Mouse (Mus musculus): ENCODE measurements at regions not wholly inside any gene's neighbourhood (a gene's known extent, or its start where the extent isn't known, plus 50 kb on each side); places are given as distances from the start of the nearest gene placed in this dataset.

- no peak for ATAC-seq
- Histone ChIP-seq H3K4me3 (no peak overlapping the region), H3K36me3 (ENCODE audit: poor library complexity, severe bottlenecking) (no peaks in the 10 kb centered on the region), H3K27ac (peak overlapping the region; percentile 12), H3K27me3 (peaks cover 4% of the 10 kb centered on the region; the same call in 1 of the 2 replicates), H3K4me1 (peaks cover 22% of the 10 kb centered on the region), H3K9ac (no peak overlapping the region), H3K9me3 (replicated peaks) (0 out of 2 replicates have a peak, but pooled peaks cover 4% of the 10 kb centered on the region), H3K4me2 (no peak overlapping the region)
- 46% methylated on average over 17 of the region's 17 CpGs for WGBS
Measured at GRCm38 (mm10) chr2:166412031-166412858, 256.8 kb upstream of the Sulf2 start.

GRCm38 (mm10) chr2:166409391-166409790, 253.9 kb upstream of the Sulf2 start:
- Histone ChIP-seq H3K9ac (no peak overlapping the region), H3K9me3 (replicated peaks) (0 out of 2 replicates have a peak, but pooled peaks cover 4% of the 10 kb centered on the region), H3K27me3 (no peaks in the 10 kb centered on the region), H3K4me3 (no peak overlapping the region), H3K4me1 (peaks cover 32% of the 10 kb centered on the region), H3K4me2 (no peak overlapping the region), H3K36me3 (ENCODE audit: poor library complexity, severe bottlenecking) (no peaks in the 10 kb centered on the region), H3K27ac (no peak overlapping the region)
- whole genome bisulfite sequencing = 93% methylated on average over 5 of the region's 5 CpGs
- ATAC-seq = no peak

GRCm38 (mm10) chr2:166408806-166409205, 253.3 kb upstream of the Sulf2 start:
- H3K4me3 ChIP-seq = no peak overlapping the region
- H3K4me1 ChIP-seq = peaks cover 32% of the 10 kb centered on the region
- WGBS = 97% methylated on average over 4 of the region's 4 CpGs
- 0 out of 2 replicates have a peak, but pooled peaks cover 4% of the 10 kb centered on the region for H3K9me3 ChIP-seq (replicated peaks)
- no peaks in the 10 kb centered on the region for H3K27me3 ChIP-seq
- no peak overlapping the region for H3K27ac ChIP-seq
- no peak for ATAC-seq
- H3K4me2 ChIP-seq = no peak overlapping the region
- no peak overlapping the region for H3K9ac ChIP-seq
- H3K36me3 ChIP-seq (ENCODE audit: poor library complexity, severe bottlenecking) = no peaks in the 10 kb centered on the region

GRCm38 (mm10) chr2:166408009-166408408, 252.5 kb upstream of the Sulf2 start:
- no peak overlapping the region for H3K4me2 ChIP-seq
- H3K27ac ChIP-seq = no peak overlapping the region
- H3K9me3 ChIP-seq (replicated peaks) = 0 out of 2 replicates have a peak, but pooled peaks cover 4% of the 10 kb centered on the region
- H3K27me3 ChIP-seq = no peaks in the 10 kb centered on the region
- no peak for ATAC-seq
- no peaks in the 10 kb centered on the region for H3K36me3 ChIP-seq (ENCODE audit: poor library complexity, severe bottlenecking)
- WGBS = 55% methylated on average over 16 of the region's 16 CpGs
- no peak overlapping the region for H3K9ac ChIP-seq
- no peak overlapping the region for H3K4me3 ChIP-seq
- H3K4me1 ChIP-seq = peaks cover 32% of the 10 kb centered on the region

GRCm38 (mm10) chr2:166406826-166407225, 251.4 kb upstream of the Sulf2 start:
- no peaks in the 10 kb centered on the region for H3K27me3 ChIP-seq
- H3K4me2 ChIP-seq = no peak overlapping the region
- H3K4me1 ChIP-seq = peaks cover 21% of the 10 kb centered on the region
- H3K4me3 ChIP-seq = no peak overlapping the region
- no peak for ATAC-seq
- 86% methylated on average over 11 of the region's 11 CpGs for WGBS
- H3K27ac ChIP-seq = no peak overlapping the region
- no peaks in the 10 kb centered on the region for H3K36me3 ChIP-seq (ENCODE audit: poor library complexity, severe bottlenecking)
- no peak overlapping the region for H3K9ac ChIP-seq
- H3K9me3 ChIP-seq (replicated peaks) = 0 out of 2 replicates have a peak, but pooled peaks cover 4% of the 10 kb centered on the region

DNA sequence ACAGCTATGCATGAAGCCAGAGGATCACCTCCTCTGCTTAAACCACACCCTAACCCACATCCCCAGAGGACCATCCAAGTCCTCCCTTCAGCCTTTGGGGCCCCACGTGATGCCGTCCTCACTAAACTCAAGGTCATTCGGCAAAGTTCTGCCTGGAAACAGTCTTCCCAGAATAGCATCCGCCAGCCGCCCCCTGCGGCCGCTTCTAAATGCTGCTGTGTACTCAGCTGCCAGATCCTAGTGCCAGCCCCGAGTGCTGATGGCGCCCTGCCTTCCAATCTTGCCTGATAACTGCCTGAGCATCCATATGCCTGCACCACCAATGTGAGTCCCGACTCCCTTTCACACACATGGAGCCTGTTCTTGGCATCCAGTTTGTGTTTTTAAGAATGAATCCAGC, 247.9 kb upstream of the Sulf2 start:
- Histone ChIP-seq H3K9me3 (replicated peaks) (no peaks in the 10 kb centered on the region), H3K36me3 (ENCODE audit: poor library complexity, severe bottlenecking) (no peaks in the 10 kb centered on the region), H3K4me3 (no peak overlapping the region), H3K27ac (no peak overlapping the region), H3K9ac (no peak overlapping the region), H3K4me2 (no peak overlapping the region), H3K4me1 (peaks cover 20% of the 10 kb centered on the region), H3K27me3 (peaks cover 10% of the 10 kb centered on the region; the same call in 1 of the 2 replicates)
- WGBS = 76% methylated on average over 10 of the region's 10 CpGs
- ATAC-seq = no peak

DNA sequence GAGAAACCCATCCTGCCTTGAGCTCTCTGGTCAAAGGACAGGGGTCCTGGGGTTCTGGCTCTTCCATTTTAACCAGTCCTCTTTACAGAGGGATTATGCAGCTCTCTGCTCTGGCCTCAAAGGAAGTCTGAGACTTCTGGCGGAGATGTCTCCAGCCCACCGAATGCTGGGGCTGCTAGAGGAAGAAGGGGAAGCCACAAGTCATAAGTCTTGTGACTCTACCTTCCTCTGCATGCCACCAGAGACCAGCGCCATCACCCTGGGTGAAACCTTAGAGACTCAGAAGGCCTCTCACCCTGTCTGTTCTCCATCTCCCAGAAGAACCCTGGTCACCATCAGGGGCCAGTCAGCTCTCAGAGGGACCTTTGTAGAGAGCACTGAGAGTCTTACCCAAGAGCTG, 246.4 kb upstream of the Sulf2 start:
- no peak overlapping the region for H3K4me2 ChIP-seq
- H3K9me3 ChIP-seq (replicated peaks) = no peaks in the 10 kb centered on the region
- WGBS = 84% methylated on average over 3 of the region's 3 CpGs
- no peak for ATAC-seq
- H3K4me1 ChIP-seq = peaks cover 20% of the 10 kb centered on the region
- H3K27ac ChIP-seq = no peak overlapping the region
- H3K27me3 ChIP-seq = peaks cover 16% of the 10 kb centered on the region; the same call in 1 of the 2 replicates
- H3K9ac ChIP-seq = no peak overlapping the region
- no peak overlapping the region for H3K4me3 ChIP-seq
- H3K36me3 ChIP-seq (ENCODE audit: poor library complexity, severe bottlenecking) = no peaks in the 10 kb centered on the region

GRCm38 (mm10) chr2:166400304-166400703, 244.8 kb upstream of the Sulf2 start:
- H3K36me3 ChIP-seq (ENCODE audit: poor library complexity, severe bottlenecking) = no peaks in the 10 kb centered on the region
- WGBS = 61% methylated on average over 10 of the region's 10 CpGs
- no peak for ATAC-seq

GRCm38 (mm10) chr2:166399140-166399830, 243.8 kb upstream of the Sulf2 start:
- WGBS = 43% methylated on average over 6 of the region's 6 CpGs

More at GRCm38 (mm10) chr2:166400304-166400703, 244.8 kb upstream of the Sulf2 start:
- Histone ChIP-seq H3K27me3 (peaks cover 16% of the 10 kb centered on the region; the same call in 1 of the 2 replicates), H3K4me3 (no peak overlapping the region), H3K9ac (no peak overlapping the region), H3K9me3 (replicated peaks) (no peaks in the 10 kb centered on the region), H3K4me1 (peaks cover 10% of the 10 kb centered on the region; the same call in 1 of the 2 replicates), H3K27ac (no peak overlapping the region), H3K4me2 (no peak overlapping the region)

GRCm38 (mm10) chr2:166398774-166399139, 243.3 kb upstream of the Sulf2 start:
- H3K4me1 ChIP-seq = peaks cover 23% of the 10 kb centered on the region
- no peaks in the 10 kb centered on the region for H3K9me3 ChIP-seq (replicated peaks)
- H3K4me2 ChIP-seq = no peak overlapping the region
- H3K36me3 ChIP-seq (ENCODE audit: poor library complexity, severe bottlenecking) = no peaks in the 10 kb centered on the region
- H3K27ac ChIP-seq = no peak overlapping the region
- ATAC-seq = no peak
- no peak overlapping the region for H3K4me3 ChIP-seq
- H3K9ac ChIP-seq = no peak overlapping the region
- H3K27me3 ChIP-seq = peaks cover 18% of the 10 kb centered on the region; the same call in 1 of the 2 replicates
- 76% methylated on average over 5 of the region's 5 CpGs for WGBS

More at GRCm38 (mm10) chr2:166399140-166399830, 243.8 kb upstream of the Sulf2 start:
- Histone ChIP-seq H3K9me3 (replicated peaks) (no peaks in the 10 kb centered on the region), H3K36me3 (ENCODE audit: poor library complexity, severe bottlenecking) (no peaks in the 10 kb centered on the region), H3K4me2 (no peak overlapping the region), H3K9ac (no peak overlapping the region), H3K27me3 (peaks cover 18% of the 10 kb centered on the region; the same call in 1 of the 2 replicates), H3K27ac (no peak overlapping the region), H3K4me3 (no peak overlapping the region), H3K4me1 (peaks cover 19% of the 10 kb centered on the region)
- ATAC-seq = no peak

GRCm38 (mm10) chr2:166398156-166398555, 242.7 kb upstream of the Sulf2 start:
- no peak for ATAC-seq
- H3K4me1 ChIP-seq = peaks cover 23% of the 10 kb centered on the region
- no peaks in the 10 kb centered on the region for H3K36me3 ChIP-seq (ENCODE audit: poor library complexity, severe bottlenecking)
- peaks cover 21% of the 10 kb centered on the region for H3K27me3 ChIP-seq
- H3K9ac ChIP-seq = no peak overlapping the region
- no peak overlapping the region for H3K27ac ChIP-seq
- H3K9me3 ChIP-seq (replicated peaks) = no peaks in the 10 kb centered on the region
- 89% methylated on average over 10 of the region's 10 CpGs for WGBS
- no peak overlapping the region for H3K4me3 ChIP-seq
- no peak overlapping the region for H3K4me2 ChIP-seq

GRCm38 (mm10) chr2:166394666-166395065, 239.2 kb upstream of the Sulf2 start:
- H3K4me2 ChIP-seq = peak overlapping the region; percentile 25; the same call in 1 of the 2 replicates
- H3K27ac ChIP-seq = no peak overlapping the region; the same call in none of the 2 replicates
- no peaks in the 10 kb centered on the region for H3K9me3 ChIP-seq (replicated peaks)
- ATAC-seq = no peak
- peaks cover 23% of the 10 kb centered on the region for H3K4me1 ChIP-seq
- 35% methylated on average over 13 of the region's 13 CpGs for WGBS
- H3K9ac ChIP-seq = no peak overlapping the region
- H3K27me3 ChIP-seq = peaks cover 17% of the 10 kb centered on the region
- no peak overlapping the region for H3K4me3 ChIP-seq
- H3K36me3 ChIP-seq (ENCODE audit: poor library complexity, severe bottlenecking) = no peaks in the 10 kb centered on the region
